Mouse (Mus musculus) liver, adult 2 months (tissue): ENCODE measurements at regions not wholly inside any gene's neighbourhood (a gene's known extent, or its start where the extent isn't known, plus 50 kb on each side); places are given as distances from the start of the nearest gene placed in this dataset.

Experiments used
- CTCF ChIP-seq: fragments of 200-500 bp; IDR thresholded peaks from 2 replicates; pipeline ENCODE4 v1.5.1; 2011; ENCODE audit warnings: low read depth, low read length, control low read depth
- POLR2A ChIP-seq: fragments of 200-500 bp; IDR thresholded peaks from 2 replicates; pipeline ENCODE4 v1.6.1; 2011; ENCODE audit warnings: low read length, control low read depth; ENCODE audit not compliant: insufficient read depth; ENCODE audit errors: extremely low read depth

- TF ChIP-seq CTCF (no peak), POLR2A (no peak)
These were observed 1433.5 kb upstream of the 1700008P02Rik start for GRCm38 (mm10) chr3:8053711-8054110.
